Mouse (Mus musculus) stomach, postnatal 0 days (tissue): ENCODE results near the gene Cd28.

ENCODE experiments used
- CTCF ChIP-seq: IDR thresholded peaks from 2 replicates; pipeline ENCODE4 v1.5.1; 2016; ENCODE audit warnings: antibody characterized with exemption, low read depth, mild to moderate bottlenecking, moderate library complexity
- EP300 ChIP-seq: optimal IDR thresholded peaks from 2 replicates; pipeline ENCODE3; 2016; ENCODE audit warnings: antibody characterized with exemption

DNA sequence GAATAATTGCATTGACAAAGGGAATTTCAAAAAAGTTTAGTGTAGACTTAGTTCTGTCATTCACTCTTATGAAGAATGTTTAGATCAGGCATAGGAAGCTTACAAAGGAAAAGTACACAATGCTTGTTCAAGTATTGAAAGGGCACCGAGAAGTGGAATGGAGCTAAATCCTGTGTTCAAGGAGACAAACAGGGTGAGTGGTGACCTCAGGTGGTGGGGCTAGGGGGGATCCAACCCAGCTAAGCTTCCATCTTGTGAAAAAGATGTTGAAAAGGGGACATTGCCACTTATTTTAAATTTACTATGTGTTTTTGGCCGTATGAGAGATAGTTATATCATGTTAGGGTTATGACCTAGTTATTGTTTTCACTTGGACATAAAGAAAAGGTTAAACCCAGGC is 91.9 kb downstream of the Cd28 start:
- TF ChIP-seq CTCF: no peak
- no peak for TF ChIP-seq EP300
